Mouse (Mus musculus): ENCODE results near the gene Cfap54. TPM values are rescaled to one million over a fixed set of nuclear protein-coding genes. Genes with fewer than 3 reads are reported as not detected.

Cfap54 gene
- total and polyA plus RNA-seq, 2 experiments from 2014 or later, result 3.0 to 5.2 TPM

- Histone ChIP-seq H3K36me3 (ENCODE audit: insufficient read depth, low read length) (no peaks in the 10 kb centered on the region), H3K4me2 (ENCODE audit: low read depth, low read length) (no peak overlapping the region), H3K9ac (replicated peaks; ENCODE audit: low read length) (no peak overlapping the region), H3K4me3 (ENCODE audit: low read length) (no peak overlapping the region), H3K27ac (no peak overlapping the region), H3K9me3 (ENCODE audit: low read length) (no peaks in the 10 kb centered on the region), H3K27me3 (ENCODE audit: insufficient read depth, low read length) (no peaks in the 10 kb centered on the region), H3K4me1 (ENCODE audit: insufficient read depth, low read length) (no peaks in the 10 kb centered on the region)
- WGBS, result 69% methylated on average over 1 of the region's 1 CpGs
- DNase-seq (ENCODE audit: low spot score) (no peak), ATAC-seq (no peak)
- TF ChIP-seq CTCF (IDR thresholded peaks at IDR 0.05; ENCODE audit: low read depth), result no peak
These were observed 33.4 kb upstream of the Cfap54 start for GRCm38 (mm10) chr10:93114782-93115181.

GRCm38 (mm10) chr10:93113968-93114367 lies 32.5 kb upstream of the Cfap54 start:
- Histone ChIP-seq H3K36me3 (ENCODE audit: insufficient read depth, low read length) (no peaks in the 10 kb centered on the region), H3K27ac (no peak overlapping the region), H3K9me3 (ENCODE audit: low read length) (no peaks in the 10 kb centered on the region), H3K27me3 (ENCODE audit: insufficient read depth, low read length) (no peaks in the 10 kb centered on the region), H3K9ac (replicated peaks; ENCODE audit: low read length) (no peak overlapping the region), H3K4me1 (ENCODE audit: insufficient read depth, low read length) (no peaks in the 10 kb centered on the region), H3K4me3 (ENCODE audit: low read length) (no peak overlapping the region), H3K4me2 (ENCODE audit: low read depth, low read length) (no peak overlapping the region)
- DNase-seq (ENCODE audit: low spot score) (no peak), ATAC-seq (no peak)
- WGBS, result 91% methylated on average over 8 of the region's 8 CpGs
- no peak for TF ChIP-seq CTCF (IDR thresholded peaks at IDR 0.05; ENCODE audit: low read depth)

GRCm38 (mm10) chr10:93112021-93112420 lies 30.6 kb upstream of the Cfap54 start:
- Histone ChIP-seq H3K36me3 (ENCODE audit: insufficient read depth, low read length) (no peaks in the 10 kb centered on the region), H3K27me3 (ENCODE audit: insufficient read depth, low read length) (no peaks in the 10 kb centered on the region), H3K9me3 (ENCODE audit: low read length) (no peaks in the 10 kb centered on the region), H3K9ac (replicated peaks; ENCODE audit: low read length) (no peak overlapping the region), H3K4me1 (ENCODE audit: insufficient read depth, low read length) (no peaks in the 10 kb centered on the region), H3K4me2 (ENCODE audit: low read depth, low read length) (no peak overlapping the region), H3K27ac (no peak overlapping the region), H3K4me3 (ENCODE audit: low read length) (no peak overlapping the region)
- no peak for ATAC-seq
- no peak for DNase-seq (ENCODE audit: low spot score)
- TF ChIP-seq CTCF (IDR thresholded peaks at IDR 0.05; ENCODE audit: low read depth), result no peak
- WGBS, result 93% methylated on average over 6 of the region's 6 CpGs

- H3K27me3 ChIP-seq (ENCODE audit: insufficient read depth, low read length), result no peaks in the 10 kb centered on the region
- no peak for TF ChIP-seq CTCF (IDR thresholded peaks at IDR 0.05; ENCODE audit: low read depth)
- H3K4me1 ChIP-seq (ENCODE audit: insufficient read depth, low read length), result no peaks in the 10 kb centered on the region
- ATAC-seq (no peak), DNase-seq (ENCODE audit: low spot score) (no peak)
- H3K27ac ChIP-seq, result no peak overlapping the region
- no peak overlapping the region for H3K9ac ChIP-seq (replicated peaks; ENCODE audit: low read length)
- H3K4me3 ChIP-seq (ENCODE audit: low read length), result no peak overlapping the region
- H3K9me3 ChIP-seq (ENCODE audit: low read length), result no peaks in the 10 kb centered on the region
- H3K4me2 ChIP-seq (ENCODE audit: low read depth, low read length), result no peak overlapping the region
- no peaks in the 10 kb centered on the region for H3K36me3 ChIP-seq (ENCODE audit: insufficient read depth, low read length)
- WGBS, result 36% methylated on average over 8 of the region's 8 CpGs
These were observed 30.0 kb upstream of the Cfap54 start for GRCm38 (mm10) chr10:93111412-93111811.

- ATAC-seq (no peak), DNase-seq (ENCODE audit: low spot score) (no peak)
- no peak for TF ChIP-seq CTCF (IDR thresholded peaks at IDR 0.05; ENCODE audit: low read depth)
- Histone ChIP-seq H3K4me3 (ENCODE audit: low read length) (no peak overlapping the region), H3K4me2 (ENCODE audit: low read depth, low read length) (no peak overlapping the region), H3K9ac (replicated peaks; ENCODE audit: low read length) (no peak overlapping the region), H3K27ac (no peak overlapping the region), H3K4me1 (ENCODE audit: insufficient read depth, low read length) (no peaks in the 10 kb centered on the region), H3K36me3 (ENCODE audit: insufficient read depth, low read length) (no peaks in the 10 kb centered on the region), H3K9me3 (ENCODE audit: low read length) (no peaks in the 10 kb centered on the region), H3K27me3 (ENCODE audit: insufficient read depth, low read length) (no peaks in the 10 kb centered on the region)
- 62% methylated on average over 7 of the region's 7 CpGs for WGBS
These were observed 23.9 kb upstream of the Cfap54 start for GRCm38 (mm10) chr10:93105358-93105757.

GRCm38 (mm10) chr10:93104357-93104756 lies 22.9 kb upstream of the Cfap54 start:
- Histone ChIP-seq H3K9me3 (ENCODE audit: low read length) (no peaks in the 10 kb centered on the region), H3K27me3 (ENCODE audit: insufficient read depth, low read length) (no peaks in the 10 kb centered on the region), H3K4me3 (ENCODE audit: low read length) (no peak overlapping the region), H3K27ac (no peak overlapping the region), H3K4me2 (ENCODE audit: low read depth, low read length) (no peak overlapping the region), H3K9ac (replicated peaks; ENCODE audit: low read length) (no peak overlapping the region), H3K4me1 (ENCODE audit: insufficient read depth, low read length) (no peaks in the 10 kb centered on the region), H3K36me3 (ENCODE audit: insufficient read depth, low read length) (no peaks in the 10 kb centered on the region)
- DNase-seq (ENCODE audit: low spot score), result no peak
- 76% methylated on average over 6 of the region's 6 CpGs for WGBS
- TF ChIP-seq CTCF (IDR thresholded peaks at IDR 0.05; ENCODE audit: low read depth), result no peak
- ATAC-seq, result no peak

GRCm38 (mm10) chr10:93103676-93104075 lies 22.3 kb upstream of the Cfap54 start:
- ATAC-seq, result no peak

More at GRCm38 (mm10) chr10:93103676-93104075, 22.3 kb upstream of the Cfap54 start:
- no peak overlapping the region for H3K4me2 ChIP-seq (ENCODE audit: low read depth, low read length)
- H3K27me3 ChIP-seq (ENCODE audit: insufficient read depth, low read length), result no peaks in the 10 kb centered on the region
- no peaks in the 10 kb centered on the region for H3K36me3 ChIP-seq (ENCODE audit: insufficient read depth, low read length)
- 61% methylated on average over 11 of the region's 11 CpGs for WGBS
- H3K4me3 ChIP-seq (ENCODE audit: low read length), result no peak overlapping the region
- H3K9ac ChIP-seq (replicated peaks; ENCODE audit: low read length), result no peak overlapping the region
- DNase-seq (ENCODE audit: low spot score), result no peak
- TF ChIP-seq CTCF (IDR thresholded peaks at IDR 0.05; ENCODE audit: low read depth), result no peak
- no peaks in the 10 kb centered on the region for H3K4me1 ChIP-seq (ENCODE audit: insufficient read depth, low read length)
- no peak overlapping the region for H3K27ac ChIP-seq
- no peaks in the 10 kb centered on the region for H3K9me3 ChIP-seq (ENCODE audit: low read length)
